Mouse (Mus musculus): ENCODE measurements around the gene Daglb. TPM values are rescaled to one million over a fixed set of nuclear protein-coding genes. Genes with fewer than 3 reads are reported as not detected.

Daglb gene
- polyA plus RNA-seq, 1 experiment from 2014 or later: 9.6 TPM

GRCm38 (mm10) chr5:143505545-143505944 is 41.2 kb downstream of the Daglb start:
- Histone ChIP-seq H3K27ac (no peak overlapping the region), H3K9ac (no peak overlapping the region), H3K36me3 (peaks cover 86% of the 10 kb centered on the region), H3K9me3 (no peaks in the 10 kb centered on the region), H3K27me3 (no peaks in the 10 kb centered on the region), H3K4me1 (peaks cover 21% of the 10 kb centered on the region), H3K4me2 (replicated peaks) (no peak overlapping the region), H3K4me3 (no peak overlapping the region)
- WGBS: 85% methylated on average over 7 of the region's 7 CpGs
- ATAC-seq (ENCODE audit: low FRiP score, low read depth): no peak

GRCm38 (mm10) chr5:143509294-143509693 is 44.9 kb downstream of the Daglb start:
- no peak for ATAC-seq (ENCODE audit: low FRiP score, low read depth)
- no peaks in the 10 kb centered on the region for H3K27me3 ChIP-seq
- H3K27ac ChIP-seq: no peak overlapping the region
- no peak overlapping the region for H3K4me3 ChIP-seq
- H3K9ac ChIP-seq: no peak overlapping the region
- 87% methylated on average over 9 of the region's 9 CpGs for WGBS
- H3K4me2 ChIP-seq (replicated peaks): no peak overlapping the region
- H3K9me3 ChIP-seq: no peaks in the 10 kb centered on the region
- peaks cover 21% of the 10 kb centered on the region for H3K4me1 ChIP-seq
- H3K36me3 ChIP-seq: peaks cover 89% of the 10 kb centered on the region

GRCm38 (mm10) chr5:143509737-143510136 is 45.4 kb downstream of the Daglb start:
- H3K27me3 ChIP-seq: no peaks in the 10 kb centered on the region
- no peaks in the 10 kb centered on the region for H3K9me3 ChIP-seq
- peaks cover 89% of the 10 kb centered on the region for H3K36me3 ChIP-seq
- peak overlapping the region; percentile 22; the same call in 1 of the 2 replicates for H3K27ac ChIP-seq
- WGBS: 79% methylated on average over 11 of the region's 11 CpGs
- ATAC-seq (ENCODE audit: low FRiP score, low read depth): no peak
- no peak overlapping the region for H3K4me3 ChIP-seq
- no peak overlapping the region for H3K9ac ChIP-seq
- peaks cover 21% of the 10 kb centered on the region for H3K4me1 ChIP-seq
- H3K4me2 ChIP-seq (replicated peaks): no peak overlapping the region

GRCm38 (mm10) chr5:143511577-143511976 is 47.2 kb downstream of the Daglb start:
- Histone ChIP-seq H3K4me2 (replicated peaks) (no peak overlapping the region), H3K4me3 (no peak overlapping the region), H3K27ac (no peak overlapping the region), H3K9ac (no peak overlapping the region), H3K27me3 (no peaks in the 10 kb centered on the region), H3K9me3 (no peaks in the 10 kb centered on the region), H3K4me1 (peaks cover 21% of the 10 kb centered on the region), H3K36me3 (peaks cover 92% of the 10 kb centered on the region)
- 85% methylated on average over 4 of the region's 4 CpGs for WGBS
- ATAC-seq (ENCODE audit: low FRiP score, low read depth): no peak

GRCm38 (mm10) chr5:143512305-143512704 is 47.9 kb downstream of the Daglb start:
- 88% methylated on average over 4 of the region's 4 CpGs for WGBS
- H3K27me3 ChIP-seq: no peaks in the 10 kb centered on the region
- no peak overlapping the region for H3K4me3 ChIP-seq
- peaks cover 93% of the 10 kb centered on the region for H3K36me3 ChIP-seq
- H3K27ac ChIP-seq: no peak overlapping the region
- H3K4me1 ChIP-seq: peaks cover 21% of the 10 kb centered on the region
- no peak overlapping the region for H3K4me2 ChIP-seq (replicated peaks)
- H3K9me3 ChIP-seq: no peaks in the 10 kb centered on the region
- H3K9ac ChIP-seq: no peak overlapping the region
- ATAC-seq (ENCODE audit: low FRiP score, low read depth): no peak

GRCm38 (mm10) chr5:143514878-143515277 is 50.5 kb downstream of the Daglb start:
- H3K36me3 ChIP-seq: peaks cover 73% of the 10 kb centered on the region
- no peak overlapping the region for H3K27ac ChIP-seq
- H3K27me3 ChIP-seq: no peaks in the 10 kb centered on the region
- no peaks in the 10 kb centered on the region for H3K9me3 ChIP-seq
- H3K9ac ChIP-seq: no peak overlapping the region
- 91% methylated on average over 5 of the region's 5 CpGs for WGBS
- no peak overlapping the region for H3K4me3 ChIP-seq
- no peak overlapping the region for H3K4me2 ChIP-seq (replicated peaks)
- ATAC-seq (ENCODE audit: low FRiP score, low read depth): no peak
- H3K4me1 ChIP-seq: peaks cover 20% of the 10 kb centered on the region

GRCm38 (mm10) chr5:143517005-143517404 is 52.6 kb downstream of the Daglb start:
- H3K4me3 ChIP-seq: no peak overlapping the region
- peaks cover 18% of the 10 kb centered on the region for H3K4me1 ChIP-seq
- no peaks in the 10 kb centered on the region for H3K9me3 ChIP-seq
- ATAC-seq (ENCODE audit: low FRiP score, low read depth): no peak
- H3K9ac ChIP-seq: no peak overlapping the region
- no peak overlapping the region for H3K27ac ChIP-seq
- WGBS: 89% methylated on average over 11 of the region's 11 CpGs
- no peak overlapping the region for H3K4me2 ChIP-seq (replicated peaks)
- H3K36me3 ChIP-seq: peaks cover 59% of the 10 kb centered on the region
- H3K27me3 ChIP-seq: no peaks in the 10 kb centered on the region

- Histone ChIP-seq H3K4me1 (peaks cover 18% of the 10 kb centered on the region), H3K9me3 (no peaks in the 10 kb centered on the region), H3K9ac (no peak overlapping the region), H3K4me2 (replicated peaks) (no peak overlapping the region), H3K36me3 (peaks cover 55% of the 10 kb centered on the region), H3K27ac (no peak overlapping the region), H3K27me3 (no peaks in the 10 kb centered on the region), H3K4me3 (no peak overlapping the region)
- no peak for ATAC-seq (ENCODE audit: low FRiP score, low read depth)
- WGBS: 68% methylated on average over 6 of the region's 6 CpGs
Measured at GRCm38 (mm10) chr5:143517436-143517835, 53.1 kb downstream of the Daglb start.

GRCm38 (mm10) chr5:143518045-143518591 is 53.7 kb downstream of the Daglb start:
- Histone ChIP-seq H3K4me1 (peaks cover 18% of the 10 kb centered on the region), H3K4me2 (replicated peaks) (no peak overlapping the region), H3K36me3 (peaks cover 50% of the 10 kb centered on the region), H3K9ac (no peak overlapping the region), H3K27ac (no peak overlapping the region), H3K9me3 (no peaks in the 10 kb centered on the region), H3K4me3 (no peak overlapping the region), H3K27me3 (no peaks in the 10 kb centered on the region)
- 84% methylated on average over 6 of the region's 6 CpGs for WGBS
- no peak for ATAC-seq (ENCODE audit: low FRiP score, low read depth)

GRCm38 (mm10) chr5:143520415-143520814 is 56.0 kb downstream of the Daglb start:
- Histone ChIP-seq H3K9ac (no peak overlapping the region), H3K27ac (no peak overlapping the region), H3K4me1 (peaks cover 33% of the 10 kb centered on the region), H3K27me3 (no peaks in the 10 kb centered on the region), H3K9me3 (no peaks in the 10 kb centered on the region), H3K36me3 (peaks cover 37% of the 10 kb centered on the region), H3K4me2 (replicated peaks) (no peak overlapping the region), H3K4me3 (no peak overlapping the region)
- no peak for ATAC-seq (ENCODE audit: low FRiP score, low read depth)
- 83% methylated on average over 2 of the region's 2 CpGs for WGBS

- 93% methylated on average over 3 of the region's 3 CpGs for WGBS
Measured at GRCm38 (mm10) chr5:143522882-143523281, 58.5 kb downstream of the Daglb start.

GRCm38 (mm10) chr5:143525454-143526225 is 61.3 kb downstream of the Daglb start:
- H3K36me3 ChIP-seq: peaks cover 15% of the 10 kb centered on the region; the same call in 1 of the 2 replicates
- peaks cover 26% of the 10 kb centered on the region for H3K4me1 ChIP-seq
- peak overlapping the region; percentile 77 for H3K4me2 ChIP-seq (replicated peaks)
- H3K9me3 ChIP-seq: no peaks in the 10 kb centered on the region
- 52% methylated on average over 7 of the region's 7 CpGs for WGBS
- peak overlapping the region; percentile 15; the same call in 1 of the 2 replicates for H3K27ac ChIP-seq
- peak overlapping the region; percentile 100 for H3K9ac ChIP-seq
- peak overlapping the region; percentile 99 for H3K4me3 ChIP-seq
- no peaks in the 10 kb centered on the region for H3K27me3 ChIP-seq
- no peak for ATAC-seq (ENCODE audit: low FRiP score, low read depth)

More at GRCm38 (mm10) chr5:143522882-143523281, 58.5 kb downstream of the Daglb start:
- peaks cover 20% of the 10 kb centered on the region for H3K36me3 ChIP-seq
- no peak overlapping the region for H3K4me3 ChIP-seq
- no peaks in the 10 kb centered on the region for H3K27me3 ChIP-seq
- H3K4me2 ChIP-seq (replicated peaks): no peak overlapping the region
- ATAC-seq (ENCODE audit: low FRiP score, low read depth): no peak
- H3K4me1 ChIP-seq: peaks cover 42% of the 10 kb centered on the region
- H3K9me3 ChIP-seq: no peaks in the 10 kb centered on the region
- H3K9ac ChIP-seq: no peak overlapping the region
- H3K27ac ChIP-seq: no peak overlapping the region

All from limb, embryonic 13.5 days (tissue).